Mouse (Mus musculus) hindbrain, embryonic 14.5 days (tissue): ENCODE measurements around the gene Ncs1. TPM values are rescaled to one million over a fixed set of nuclear protein-coding genes. Genes with fewer than 3 reads are reported as not detected.
A peak's percentile ranks its signal among the peaks of the same experiment; 100 is the strongest.

Source experiments
- ATAC-seq: fragments of 200-750 bp; cut with Nextera tagmentation; 2 replicates; pipeline ENCODE4 v1.8.0; 2017; ENCODE audit warnings: moderate number of reproducible peaks, mild to moderate bottlenecking, moderate TSS enrichment, moderate library complexity; ENCODE audit not compliant: low FRiP score
- DNase-seq: peaks from one replicate; pipeline ENCODE4 v3.0.0-alpha.2; 2015; ENCODE audit warnings: low spot score
- H3K27ac ChIP-seq: fragments of 300-500 bp; sonication (generic); 2 replicates; pipeline ENCODE4 v1.5.1; 2014; ENCODE audit warnings: mild to moderate bottlenecking, moderate library complexity
- H3K27me3 ChIP-seq: fragments of 300-500 bp; sonication (generic); 2 replicates; pipeline ENCODE4 v1.6.1; 2014; ENCODE audit warnings: mild to moderate bottlenecking, low read length, mixed read lengths; ENCODE audit not compliant: control insufficient read depth, insufficient read depth
- H3K36me3 ChIP-seq: fragments of 300-500 bp; sonication (generic); replicated peaks from 2 replicates; pipeline ENCODE4 v1.6.1; 2014; ENCODE audit not compliant: control insufficient read depth, insufficient read depth
- H3K4me1 ChIP-seq: fragments of 300-500 bp; sonication (generic); replicated peaks from 2 replicates; pipeline ENCODE4 v1.6.1; 2014; ENCODE audit warnings: antibody characterized with exemption, low read length, mixed read lengths; ENCODE audit not compliant: control insufficient read depth, insufficient read depth
- H3K4me2 ChIP-seq: fragments of 300-500 bp; sonication (generic); replicated peaks from 2 replicates; pipeline ENCODE4 v1.6.1; 2014; ENCODE audit warnings: mild to moderate bottlenecking, moderate library complexity
- H3K4me3 ChIP-seq: fragments of 300-500 bp; sonication (generic); replicated peaks from 2 replicates; pipeline ENCODE4 v1.5.1; 2014; ENCODE audit warnings: mild to moderate bottlenecking, low read length
- H3K9ac ChIP-seq: fragments of 300-500 bp; sonication (generic); 2 replicates; pipeline ENCODE4 v1.6.1; 2014
- H3K9me3 ChIP-seq: fragments of 300-500 bp; sonication (generic); 2 replicates; pipeline ENCODE4 v1.6.1; 2016; ENCODE audit warnings: low read length; ENCODE audit not compliant: control insufficient read depth
- WGBS: fragments of 180-500 bp; shearing (Covaris S2); extraction: QIAGEN DNeasy Blood & Tissue Kit; methylation state at CpG from one replicate; pipeline ENCODE4 v1.1.7; 2014; 5-methylcytosine and 5-hydroxymethylcytosine counted together
- polyA plus RNA-seq: library from polyadenylated mRNA; unstranded; fragments of >200 nt; fragmentation: Nextera tagmentation; extraction: Ambion mirVana; gene quantifications from 2 replicates; pipeline ENCODE4 v1.2.1, GENCODE M21; 2014

The Ncs1 gene
- polyA plus RNA-seq, 1 experiment from 2014 or later = 213 TPM

DNA sequence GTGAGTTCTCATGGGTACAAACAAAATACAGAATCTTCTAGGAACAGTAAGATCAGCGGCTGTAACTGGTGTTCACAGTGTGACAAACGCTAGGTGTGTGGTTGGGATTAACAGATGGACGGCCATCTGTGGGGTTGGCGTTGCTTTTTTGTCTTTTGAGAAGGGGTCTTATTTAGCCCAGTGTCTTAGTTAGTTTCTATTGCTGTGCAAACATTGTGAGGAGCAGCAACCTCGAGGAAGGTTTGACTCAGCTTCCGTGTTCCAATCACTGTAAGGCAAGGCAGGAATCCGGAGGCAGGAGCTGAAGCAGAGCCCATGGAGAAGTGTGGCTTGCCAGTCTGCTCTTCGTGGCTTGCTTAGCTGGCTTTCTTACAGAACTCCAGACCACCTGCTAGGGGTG lies 35.5 kb downstream of the Ncs1 start:
- H3K9ac ChIP-seq = no peak overlapping the region
- H3K36me3 ChIP-seq = peaks cover 80% of the 10 kb centered on the region
- no peaks in the 10 kb centered on the region for H3K9me3 ChIP-seq
- H3K27me3 ChIP-seq = no peaks in the 10 kb centered on the region
- no peak overlapping the region for H3K27ac ChIP-seq
- ATAC-seq = no peak
- no peak for DNase-seq
- 0 out of 2 replicates have a peak, but pooled peaks cover 3% of the 10 kb centered on the region for H3K4me1 ChIP-seq
- H3K4me2 ChIP-seq = no peak overlapping the region
- WGBS = 82% methylated on average over 8 of the region's 8 CpGs
- H3K4me3 ChIP-seq = no peak overlapping the region

DNA sequence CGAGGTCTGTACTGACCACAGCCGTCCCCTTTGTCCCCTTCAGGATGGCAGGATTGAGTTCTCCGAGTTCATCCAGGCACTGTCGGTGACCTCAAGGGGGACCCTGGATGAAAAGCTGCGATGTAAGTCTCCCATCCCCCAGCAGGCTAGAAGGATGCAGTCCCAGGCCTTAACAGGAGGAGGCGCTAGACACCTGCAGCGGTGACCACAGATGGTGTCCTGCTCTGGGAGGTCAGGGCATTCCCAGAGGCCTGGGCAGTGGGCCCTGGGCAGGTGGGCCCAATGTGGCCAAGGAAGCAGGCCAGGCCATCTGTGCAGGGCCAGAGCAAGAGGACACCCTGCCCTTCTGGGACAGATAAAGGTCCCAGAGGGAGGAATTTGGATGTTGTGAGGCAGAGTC lies 36.6 kb downstream of the Ncs1 start:
- Histone ChIP-seq H3K36me3 (peaks cover 82% of the 10 kb centered on the region), H3K9me3 (no peaks in the 10 kb centered on the region), H3K4me2 (no peak overlapping the region), H3K4me1 (0 out of 2 replicates have a peak, but pooled peaks cover 3% of the 10 kb centered on the region), H3K4me3 (no peak overlapping the region), H3K9ac (no peak overlapping the region), H3K27ac (no peak overlapping the region), H3K27me3 (no peaks in the 10 kb centered on the region)
- ATAC-seq (no peak), DNase-seq (no peak)
- WGBS = 56% methylated on average over 7 of the region's 7 CpGs

DNA sequence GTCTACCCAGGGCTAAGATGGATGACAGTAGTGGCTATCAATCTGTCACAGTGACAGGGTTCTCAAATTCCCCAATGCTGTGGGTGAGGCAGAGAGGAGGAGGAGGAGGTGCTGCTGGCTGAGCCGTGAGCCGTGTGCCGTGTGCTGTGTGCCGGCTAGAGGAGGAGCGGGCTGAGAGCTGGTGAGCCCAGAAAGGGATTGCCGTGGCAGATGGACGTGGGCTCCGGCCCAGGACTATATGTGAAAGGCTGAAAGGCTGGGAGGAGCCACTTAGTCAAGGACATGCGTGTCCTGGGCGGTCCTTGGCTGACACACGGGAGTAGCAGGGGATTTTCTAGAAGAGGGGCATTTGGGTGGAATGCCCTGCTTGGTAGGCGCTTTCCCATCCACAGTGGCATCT lies 37.3 kb downstream of the Ncs1 start:
- Histone ChIP-seq H3K27me3 (no peaks in the 10 kb centered on the region), H3K36me3 (peaks cover 83% of the 10 kb centered on the region), H3K9ac (no peak overlapping the region), H3K27ac (no peak overlapping the region), H3K4me3 (no peak overlapping the region), H3K4me2 (no peak overlapping the region), H3K9me3 (no peaks in the 10 kb centered on the region), H3K4me1 (0 out of 2 replicates have a peak, but pooled peaks cover 3% of the 10 kb centered on the region)
- WGBS = 93% methylated on average over 12 of the region's 12 CpGs
- ATAC-seq = no peak
- DNase-seq = no peak

DNA sequence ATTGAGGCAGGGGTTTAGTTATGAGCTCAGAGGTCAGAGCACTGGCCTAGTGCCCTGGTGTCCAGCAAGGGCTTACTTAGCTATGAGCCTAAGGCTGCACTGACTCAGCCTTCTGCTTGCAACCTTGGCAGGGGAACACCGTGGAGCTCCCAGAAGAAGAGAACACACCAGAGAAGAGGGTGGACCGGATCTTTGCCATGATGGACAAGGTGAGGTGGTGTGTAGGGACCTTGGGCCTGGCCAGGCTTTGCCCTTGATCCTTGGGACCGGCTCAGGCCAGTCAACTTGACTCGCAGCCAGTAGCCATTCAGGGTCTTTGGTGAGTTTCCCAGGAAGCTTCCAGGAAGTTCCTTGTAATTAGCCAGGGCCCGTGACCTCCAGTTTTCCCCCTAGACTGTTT lies 38.9 kb downstream of the Ncs1 start:
- no peak overlapping the region for H3K4me3 ChIP-seq
- no peak overlapping the region for H3K27ac ChIP-seq
- DNase-seq (no peak), ATAC-seq (no peak)
- H3K27me3 ChIP-seq = no peaks in the 10 kb centered on the region
- no peak overlapping the region for H3K9ac ChIP-seq
- WGBS = 98% methylated on average over 5 of the region's 5 CpGs
- H3K4me2 ChIP-seq = no peak overlapping the region
- no peaks in the 10 kb centered on the region for H3K4me1 ChIP-seq
- H3K9me3 ChIP-seq = no peaks in the 10 kb centered on the region
- peaks cover 93% of the 10 kb centered on the region for H3K36me3 ChIP-seq

DNA sequence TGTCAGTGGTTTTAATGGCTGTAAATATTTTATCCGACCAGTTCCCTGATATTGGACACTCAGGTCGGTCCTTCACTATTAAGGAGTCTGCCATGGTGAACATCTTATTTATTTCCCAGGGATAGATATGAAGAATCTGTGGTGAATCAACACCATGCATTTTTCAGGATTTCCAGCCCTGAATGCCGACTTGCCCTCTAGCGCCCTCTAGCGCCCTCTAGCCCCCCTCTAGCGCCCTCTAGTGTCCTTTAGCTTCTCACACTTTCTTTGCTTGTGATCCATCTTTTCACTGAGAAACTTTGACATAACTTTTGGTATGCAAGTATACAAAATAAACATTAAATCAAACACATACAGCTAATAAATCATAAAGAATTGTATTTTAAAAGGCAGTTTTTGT lies 45.8 kb downstream of the Ncs1 start:
- Histone ChIP-seq H3K4me1 (no peaks in the 10 kb centered on the region), H3K4me2 (no peak overlapping the region), H3K27me3 (no peaks in the 10 kb centered on the region), H3K9ac (no peak overlapping the region), H3K36me3 (peaks cover 81% of the 10 kb centered on the region), H3K4me3 (no peak overlapping the region), H3K9me3 (no peaks in the 10 kb centered on the region), H3K27ac (no peak overlapping the region)
- peak; percentile 76 for DNase-seq
- no peak for ATAC-seq
- 9% methylated on average over 6 of the region's 6 CpGs for WGBS

DNA sequence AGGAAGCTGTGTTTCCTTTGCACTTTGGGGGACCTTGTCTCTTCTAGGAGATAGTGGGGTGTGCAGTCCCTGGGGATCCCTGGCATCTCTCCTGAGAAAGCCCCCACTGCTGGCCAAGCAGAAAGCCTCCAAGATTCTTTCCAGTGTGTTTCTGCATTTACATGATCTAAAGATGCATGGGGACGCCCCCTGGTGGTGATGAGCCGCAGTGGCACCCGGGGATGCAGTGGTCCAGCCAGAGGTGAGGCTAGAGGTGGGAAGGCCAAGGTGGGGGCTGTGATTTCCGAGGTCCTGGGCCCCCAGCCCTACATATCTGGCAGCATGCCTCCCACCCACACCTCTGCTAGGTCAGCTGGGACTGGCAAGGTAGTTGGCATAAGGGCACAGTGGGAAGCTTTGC lies 49.4 kb downstream of the Ncs1 start:
- H3K4me2 ChIP-seq = no peak overlapping the region
- H3K36me3 ChIP-seq = peaks cover 46% of the 10 kb centered on the region
- no peak for ATAC-seq
- DNase-seq = peak; percentile 70
- H3K27me3 ChIP-seq = no peaks in the 10 kb centered on the region
- no peaks in the 10 kb centered on the region; the same call in 1 of the 2 replicates for H3K4me1 ChIP-seq
- no peaks in the 10 kb centered on the region for H3K9me3 ChIP-seq
- H3K4me3 ChIP-seq = no peak overlapping the region
- no peak overlapping the region for H3K27ac ChIP-seq
- WGBS = under 1% methylated on average over 4 of the region's 4 CpGs
- H3K9ac ChIP-seq = no peak overlapping the region

DNA sequence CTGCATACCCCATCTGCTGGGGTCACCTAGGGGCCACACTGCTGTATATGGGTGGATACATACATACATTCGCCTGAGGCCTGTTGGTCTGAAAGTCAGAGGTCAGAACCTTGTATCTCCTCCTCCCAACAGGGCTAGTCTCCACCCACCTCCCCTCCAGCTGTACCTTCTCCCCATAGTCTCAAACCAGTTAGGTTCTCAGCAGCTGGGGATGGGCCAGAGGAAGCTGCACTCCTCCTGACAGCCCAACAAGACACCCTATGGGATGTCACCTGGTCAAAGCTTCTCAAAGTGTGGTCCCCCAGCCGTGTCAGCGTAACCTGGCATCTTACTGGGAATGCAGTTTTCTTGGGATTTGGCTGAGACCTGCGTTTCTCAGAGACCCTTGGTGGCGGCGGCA lies 50.8 kb downstream of the Ncs1 start:
- no peak overlapping the region for H3K9ac ChIP-seq
- peaks cover 34% of the 10 kb centered on the region for H3K36me3 ChIP-seq
- H3K4me1 ChIP-seq = no peaks in the 10 kb centered on the region; the same call in 1 of the 2 replicates
- DNase-seq (no peak), ATAC-seq (no peak)
- H3K27me3 ChIP-seq = no peaks in the 10 kb centered on the region
- H3K4me3 ChIP-seq = no peak overlapping the region
- 80% methylated on average over 6 of the region's 6 CpGs for WGBS
- no peaks in the 10 kb centered on the region for H3K9me3 ChIP-seq
- H3K27ac ChIP-seq = no peak overlapping the region
- H3K4me2 ChIP-seq = no peak overlapping the region

DNA sequence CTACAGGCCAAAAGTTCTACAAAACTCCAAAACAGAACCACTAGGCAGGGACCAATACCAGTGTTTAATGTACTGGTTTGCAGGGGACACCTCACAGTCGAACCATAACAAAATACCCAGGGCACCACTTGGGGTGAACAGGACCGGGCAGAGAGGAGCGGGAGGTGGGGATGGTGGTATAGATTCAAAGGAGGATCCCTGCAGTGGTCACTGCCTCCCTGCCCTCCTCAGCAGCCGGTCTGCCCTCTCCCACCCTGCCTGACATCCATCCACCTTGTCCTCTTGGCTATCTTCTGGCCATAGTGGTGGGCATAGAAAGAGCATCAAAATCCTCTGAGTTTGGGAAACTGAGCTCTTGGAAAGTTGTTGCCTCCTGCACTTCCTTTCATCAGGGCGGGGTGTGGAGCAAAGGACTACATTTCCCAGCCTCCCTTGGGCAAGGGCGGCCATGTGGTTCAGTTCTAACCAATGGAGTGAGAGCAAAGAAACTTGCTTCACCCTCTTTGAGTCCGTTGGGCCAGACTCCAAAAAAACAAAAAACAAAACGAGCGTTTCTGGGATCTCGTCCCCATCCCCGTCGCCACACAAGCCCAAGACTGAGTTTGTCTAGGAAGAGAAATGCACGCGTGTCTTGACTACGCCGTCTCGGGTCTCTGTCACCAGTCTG lies 52.1 kb downstream of the Ncs1 start:
- peak; percentile 68 for DNase-seq
- under 1% methylated on average over 17 of the region's 17 CpGs for WGBS
- H3K4me1 ChIP-seq = no peaks in the 10 kb centered on the region; the same call in 1 of the 2 replicates
- peak overlapping the region; percentile 52; the same call in 1 of the 2 replicates for H3K9ac ChIP-seq
- no peaks in the 10 kb centered on the region for H3K9me3 ChIP-seq
- H3K27me3 ChIP-seq = no peaks in the 10 kb centered on the region
- peak; percentile 88 for ATAC-seq
- peaks cover 21% of the 10 kb centered on the region for H3K36me3 ChIP-seq
- H3K4me3 ChIP-seq = peak overlapping the region; percentile 33
- peak overlapping the region; percentile 57 for H3K4me2 ChIP-seq
- H3K27ac ChIP-seq = no peak overlapping the region

DNA sequence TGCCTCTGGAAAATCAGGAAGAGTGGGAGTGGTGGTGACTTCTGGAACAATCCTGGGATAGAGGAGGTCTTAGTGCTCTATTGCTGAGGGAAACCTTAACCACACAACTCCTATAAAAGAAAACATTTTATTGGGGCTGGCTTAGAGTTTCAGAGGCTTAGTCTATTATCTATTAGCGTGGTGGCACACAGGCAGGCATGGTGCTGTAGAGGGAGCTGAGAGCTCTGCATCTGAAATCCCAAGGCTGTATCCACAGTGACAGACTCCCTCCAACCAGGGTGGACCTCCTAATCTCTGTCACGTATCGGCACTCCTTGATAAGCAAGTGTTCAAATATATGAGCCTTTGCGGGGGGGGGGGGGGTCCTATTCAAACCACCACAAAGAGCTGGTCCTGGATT lies 53.2 kb downstream of the Ncs1 start:
- Histone ChIP-seq H3K9ac (no peak overlapping the region), H3K27me3 (no peaks in the 10 kb centered on the region), H3K36me3 (peaks cover 10% of the 10 kb centered on the region), H3K4me1 (no peaks in the 10 kb centered on the region; the same call in 1 of the 2 replicates), H3K9me3 (no peaks in the 10 kb centered on the region), H3K4me2 (no peak overlapping the region; the same call in none of the 2 replicates), H3K4me3 (no peak overlapping the region), H3K27ac (no peak overlapping the region)
- DNase-seq (no peak), ATAC-seq (no peak)
- WGBS = 55% methylated on average over 4 of the region's 4 CpGs
